Mouse (Mus musculus) embryonic fibroblast, embryonic 13.5 days (primary cell): ENCODE results near the gene Lgals4.

ENCODE experiments used
- CTCF ChIP-seq: IDR thresholded peaks from 2 replicates; pipeline ENCODE4 v1.5.1; 2011; ENCODE audit warnings: mild to moderate bottlenecking, control low read depth, low read length, moderate library complexity, borderline replicate concordance; ENCODE audit not compliant: insufficient read depth
- POLR2A ChIP-seq: IDR thresholded peaks from 2 replicates; pipeline ENCODE4 v1.6.1; 2011; ENCODE audit warnings: low read depth, mild to moderate bottlenecking, control low read depth, low read length, moderate library complexity

- TF ChIP-seq CTCF (no peak), POLR2A (no peak)
These were observed 6.3 kb upstream of the Lgals4 start for GRCm38 (mm10) chr7:28827338-28827737.
